Mouse (Mus musculus) stomach, postnatal 0 days (tissue): Measurements from ENCODE around the gene Higd1b.

Source experiments
- CTCF ChIP-seq: IDR thresholded peaks from 2 replicates; pipeline ENCODE4 v1.5.1; 2016; ENCODE audit warnings: antibody characterized with exemption, low read depth, mild to moderate bottlenecking, moderate library complexity
- EP300 ChIP-seq: optimal IDR thresholded peaks from 2 replicates; pipeline ENCODE3; 2016; ENCODE audit warnings: antibody characterized with exemption

- TF ChIP-seq EP300 (no peak), CTCF (no peak)
Observed at GRCm38 (mm10) chr11:102791682-102792445, 43.8 kb upstream of the Higd1b start.
